Mouse (Mus musculus) MEL (cell line): ENCODE data around the gene Glra2.

Source experiments
- CHD2 ChIP-seq: IDR thresholded peaks from 2 replicates; pipeline ENCODE4 v1.6.1; 2011; ENCODE audit warnings: low read length, improper control_type of control experiment
- CTCF ChIP-seq, 3 experiments: IDR thresholded peaks in 2 of 3; conservative IDR thresholded peaks in 1 of 3; 2 replicates each; pipeline ENCODE4 v1.5.1; 2011 to 2012; ENCODE audit warnings: low read length in 3 of 3, low read depth in 2 of 3, mild to moderate bottlenecking in 2 of 3, improper control_type of control experiment in 1 of 3, inconsistent platforms in 1 of 3, mixed read lengths in 1 of 3, moderate library complexity in 1 of 3; ENCODE audit not compliant: control insufficient read depth in 1 of 3, insufficient read depth in 1 of 3, poor library complexity in 1 of 3, severe bottlenecking in 1 of 3
- EP300 ChIP-seq, 2 experiments: IDR thresholded peaks; 2 replicates each; pipeline ENCODE4 v1.6.1; 2011; ENCODE audit warnings: improper control_type of control experiment in 2 of 2, low read length in 2 of 2, low read depth in 1 of 2, mild to moderate bottlenecking in 1 of 2
- MAZ ChIP-seq: IDR thresholded peaks from 2 replicates; pipeline ENCODE4 v1.6.1; 2012; ENCODE audit warnings: low read depth, mild to moderate bottlenecking, inconsistent platforms, low read length, improper control_type of control experiment
- USF1 ChIP-seq: IDR thresholded peaks from 2 replicates; pipeline ENCODE4 v1.6.1; 2014; ENCODE audit warnings: low read depth, mild to moderate bottlenecking, inconsistent platforms, low read length, improper control_type of control experiment, moderate library complexity

GRCm38 (mm10) chrX:165156549-165156948 is 170.6 kb downstream of the Glra2 start:
- TF ChIP-seq MAZ (no peak), EP300 (IDR thresholded peaks at IDR 0.05; ENCODE audit: low read depth in 1 of 2, low read length in 2 of 2) (no peak), CTCF (IDR thresholded peaks at IDR 0.05 in 2 of 3, conservative IDR thresholded peaks at IDR 0.05 in 1 of 3; ENCODE audit: control insufficient read depth in 1 of 3, insufficient read depth in 1 of 3, low read depth in 2 of 3, low read length in 3 of 3, poor library complexity in 1 of 3, severe bottlenecking in 1 of 3) (no peak), USF1 (no peak), CHD2 (no peak)
